Mouse (Mus musculus) gastrocnemius, adult 18-20 months (tissue): Measurements from ENCODE around the gene Tomm40l. TPM values are rescaled to one million over a fixed set of nuclear protein-coding genes. Genes with fewer than 3 reads are reported as not detected.
A peak's percentile ranks its signal among the peaks of the same experiment; 100 is the strongest.

Experiments
- DNase-seq: peaks from one replicate; pipeline ENCODE4 v3.0.0; 2021; ENCODE audit warnings: low spot score
- total RNA-seq, 2 experiments: library from RNA; stranded (reverse); gene quantifications; 2 replicates each; pipeline ENCODE4 v1.2.3; 2021

Tomm40l gene
- total RNA-seq, 2 experiments from 2014 or later: 47.6 to 51.7 TPM

DNA sequence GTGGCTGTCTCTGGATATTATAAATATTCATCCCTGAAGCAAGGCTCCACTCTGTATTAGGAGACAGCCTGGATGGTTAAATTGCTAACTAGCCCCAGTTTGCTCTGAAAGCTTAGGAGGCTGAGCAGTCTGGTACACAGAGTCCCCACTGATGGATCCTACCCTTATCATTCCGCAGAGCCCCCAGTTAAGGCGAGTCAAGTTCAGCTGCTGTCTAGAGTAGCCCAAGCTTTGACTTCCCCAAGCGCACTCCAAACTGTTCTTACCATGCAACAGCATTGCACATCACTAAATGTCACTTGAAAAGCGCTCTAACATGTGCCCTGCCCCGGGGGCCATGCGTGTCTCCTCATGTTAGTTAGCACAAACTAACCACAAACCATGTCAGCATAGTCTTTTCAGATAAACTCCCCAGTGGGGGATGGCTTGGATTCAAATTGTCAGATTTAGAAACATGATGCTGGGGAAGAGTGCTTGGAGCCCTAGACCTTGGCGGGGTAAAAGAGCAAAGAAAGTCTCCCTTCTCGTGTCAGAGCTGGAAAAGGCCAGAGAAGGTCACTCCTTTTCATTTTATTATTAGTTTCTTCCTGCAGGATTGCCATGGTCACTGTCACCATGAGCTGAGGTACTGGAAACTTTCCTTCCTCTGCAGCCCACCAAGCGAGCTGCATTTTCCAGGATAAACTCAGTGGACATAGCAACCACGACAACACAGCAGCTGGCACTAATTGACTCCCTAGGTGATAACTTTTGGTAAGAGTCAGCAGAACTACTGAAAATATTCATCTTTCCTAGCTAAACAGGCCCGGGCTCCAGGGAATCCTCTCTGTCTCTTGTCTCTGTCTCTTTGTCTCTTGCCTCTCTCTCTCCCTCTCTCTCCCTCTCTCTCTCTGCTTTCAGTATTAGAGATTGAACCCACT, 28.1 kb downstream of the Tomm40l start:
- no peak for DNase-seq

DNA sequence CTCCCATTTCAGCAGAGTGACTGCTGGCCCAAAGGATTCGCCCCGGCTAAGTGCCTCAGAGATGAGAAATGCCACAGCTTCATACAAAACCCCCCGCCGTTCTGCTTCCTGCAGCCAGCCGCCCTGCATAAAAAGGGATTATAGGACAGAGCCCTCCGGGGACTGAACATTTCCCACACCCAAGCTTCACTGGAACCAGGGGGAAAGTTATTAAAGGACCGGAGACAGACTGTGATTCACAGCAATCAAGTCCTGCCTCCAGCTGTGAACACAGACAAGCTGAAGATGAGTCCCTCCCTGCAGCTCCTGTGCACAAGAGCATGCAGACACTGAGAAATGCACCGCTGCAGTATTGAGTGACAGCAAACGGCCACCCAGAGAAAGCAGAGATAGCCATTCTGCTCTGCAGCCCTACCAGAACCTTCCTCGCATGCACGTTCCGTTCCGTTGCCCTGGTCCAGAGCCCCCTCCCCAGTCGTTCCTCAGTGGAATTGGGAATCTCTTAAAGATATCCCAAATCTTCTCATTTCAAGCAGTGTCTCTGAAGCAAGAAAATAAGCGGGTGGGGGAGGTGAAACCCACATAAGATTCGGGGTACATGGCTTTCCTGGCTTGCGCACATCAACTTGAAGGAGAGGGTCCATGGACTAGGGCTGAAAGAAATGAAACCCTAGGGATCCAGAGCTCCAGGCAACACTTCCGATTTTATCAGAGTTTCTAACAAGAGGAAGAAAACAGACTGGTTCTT, 29.0 kb downstream of the Tomm40l start:
- no peak for DNase-seq

DNA sequence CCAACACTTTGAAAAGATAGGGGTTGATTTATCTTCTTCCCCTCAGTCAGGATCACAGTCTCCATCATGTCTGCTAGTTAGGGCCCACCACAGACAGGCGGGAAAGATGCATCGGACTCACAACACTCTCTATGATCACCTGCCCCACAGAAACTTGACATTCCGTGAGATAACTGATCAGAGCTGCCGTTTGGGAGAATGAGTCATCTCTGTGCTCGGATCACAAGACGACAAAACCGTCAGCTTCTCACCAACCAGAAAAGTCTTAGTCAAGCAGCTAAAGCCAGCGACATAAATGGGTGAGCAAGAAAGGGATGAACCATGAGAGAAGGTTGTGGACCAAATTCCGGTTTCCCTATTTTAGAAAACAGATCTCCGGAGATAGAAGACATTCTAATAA, 30.0 kb downstream of the Tomm40l start:
- no peak for DNase-seq

DNA sequence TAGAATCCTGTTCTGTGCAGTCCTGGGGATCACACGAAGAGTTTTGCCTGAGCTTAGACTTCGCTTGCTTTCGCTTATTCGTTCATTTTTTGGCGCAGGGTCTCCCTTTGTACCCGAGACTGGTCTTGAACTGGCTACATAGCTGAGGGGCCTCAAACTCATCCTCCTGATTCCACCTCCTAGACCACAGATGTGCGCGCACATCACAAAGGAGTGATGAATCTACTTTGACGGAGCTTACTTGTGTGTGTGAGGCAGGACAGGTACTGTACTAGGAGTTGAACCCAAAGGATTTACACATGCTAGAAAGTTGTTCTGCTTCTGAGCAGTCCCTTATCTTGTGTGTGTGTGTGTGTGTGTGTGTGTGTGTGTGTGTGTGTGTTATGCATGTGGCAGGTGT, 31.5 kb downstream of the Tomm40l start:
- no peak for DNase-seq

DNA sequence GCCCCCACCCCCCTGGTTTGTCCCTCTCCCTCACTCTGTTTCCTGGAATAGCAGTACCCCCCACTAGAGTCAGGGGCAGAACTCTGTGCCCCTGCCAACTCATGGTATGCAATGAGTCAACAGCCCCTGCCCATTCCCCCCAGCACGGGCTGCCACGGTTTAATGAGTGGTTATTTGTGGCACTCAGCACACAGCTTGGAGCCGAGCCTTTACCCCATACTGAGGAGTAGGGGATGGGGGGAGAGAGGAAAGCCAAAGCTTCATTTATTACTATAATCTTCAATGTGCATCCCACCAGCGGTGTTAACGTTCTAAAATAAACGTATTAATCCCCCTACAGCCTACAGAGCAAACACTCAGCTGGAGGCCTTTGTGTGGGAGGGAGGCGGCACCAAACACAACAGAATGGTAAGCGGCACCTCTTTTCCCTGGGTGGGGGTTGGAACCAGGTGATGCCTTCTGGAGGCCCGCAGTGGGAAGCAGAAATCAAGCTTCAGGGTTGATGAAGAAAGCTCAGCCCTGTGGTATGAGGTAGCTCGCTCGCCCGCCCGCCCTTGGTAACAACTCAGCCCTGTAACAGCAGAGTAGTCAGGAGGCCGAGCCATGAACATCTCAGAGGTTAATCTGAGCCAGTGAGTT, 32.7 kb downstream of the Tomm40l start:
- no peak for DNase-seq

DNA sequence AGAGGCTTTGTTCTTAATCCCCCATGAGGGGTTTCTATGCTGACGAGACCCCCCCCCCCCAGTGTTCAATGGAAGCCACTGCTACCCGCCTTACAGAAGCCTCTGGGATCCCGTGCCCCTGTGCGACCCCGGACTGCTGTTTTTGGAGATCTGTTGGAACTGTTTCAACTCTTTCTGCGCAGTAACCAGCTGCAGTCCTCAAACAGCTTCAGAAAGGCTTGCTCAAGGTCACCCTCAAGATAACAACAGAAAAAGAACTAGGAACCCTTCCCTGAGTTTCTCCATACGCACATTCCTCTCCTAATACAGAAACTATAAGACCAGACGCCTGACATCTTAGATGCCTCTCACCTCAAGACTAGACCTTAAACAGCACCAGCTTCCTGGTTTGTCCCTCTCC, 33.3 kb downstream of the Tomm40l start:
- DNase-seq: no peak

DNA sequence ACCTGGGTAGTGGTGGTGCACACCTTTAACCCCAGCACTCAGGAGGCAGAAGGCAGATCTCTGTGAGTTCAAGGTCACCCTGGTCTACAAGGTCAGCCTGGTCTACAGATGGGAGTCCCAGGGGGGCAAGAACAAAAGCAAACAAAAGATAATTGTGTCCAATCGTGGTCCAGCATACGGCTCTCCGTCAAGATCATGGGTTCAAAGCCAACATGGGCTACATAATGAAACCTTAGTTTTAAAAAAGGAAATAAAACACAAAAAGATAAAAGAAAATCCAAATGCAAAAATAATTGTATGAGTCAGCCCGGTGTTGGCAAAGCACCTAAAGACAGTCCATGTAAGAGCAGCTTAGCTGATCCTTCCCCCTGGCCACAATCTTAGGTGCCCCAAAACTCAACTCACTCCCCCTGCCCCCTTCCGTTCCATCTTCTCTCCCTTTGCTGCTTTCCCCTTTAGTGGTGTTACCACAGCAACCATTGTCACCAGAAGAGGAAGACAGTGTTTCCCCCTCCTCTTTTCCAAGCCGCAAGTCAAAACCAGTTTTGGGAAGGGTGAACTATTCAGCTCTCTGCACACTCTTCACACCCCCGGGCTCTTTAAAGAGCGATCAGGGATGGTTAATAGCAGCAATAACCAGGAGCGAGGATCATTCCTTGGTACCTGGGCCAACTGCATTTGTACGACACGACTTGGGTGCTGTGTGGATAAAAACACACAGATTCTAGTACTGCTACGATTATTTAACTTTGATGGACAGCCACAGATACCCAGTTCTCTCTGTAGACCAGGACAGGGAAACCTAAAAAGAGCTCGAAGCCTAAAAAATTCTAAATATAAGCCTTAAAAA, 34.2 kb downstream of the Tomm40l start:
- no peak for DNase-seq

DNA sequence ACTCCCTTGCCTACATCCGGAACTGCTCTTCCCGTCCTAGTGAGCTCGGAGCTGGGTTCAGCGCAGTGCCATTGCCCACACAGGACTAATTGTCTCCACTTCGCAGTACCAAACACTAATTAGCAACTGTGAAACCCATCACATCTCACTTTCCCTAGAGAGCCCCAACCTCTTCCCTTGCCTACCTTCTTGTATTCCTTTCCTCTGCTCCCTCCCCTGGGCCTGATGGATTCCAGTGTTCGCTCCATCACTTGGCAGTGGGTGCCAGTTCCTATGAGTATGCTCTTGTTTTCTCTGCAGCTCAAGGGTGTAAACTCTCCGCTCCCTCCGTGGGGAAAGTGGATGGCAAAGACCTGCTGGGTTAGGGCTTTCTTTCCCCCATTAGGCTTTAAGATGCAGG, 36.7 kb downstream of the Tomm40l start:
- DNase-seq: no peak

DNA sequence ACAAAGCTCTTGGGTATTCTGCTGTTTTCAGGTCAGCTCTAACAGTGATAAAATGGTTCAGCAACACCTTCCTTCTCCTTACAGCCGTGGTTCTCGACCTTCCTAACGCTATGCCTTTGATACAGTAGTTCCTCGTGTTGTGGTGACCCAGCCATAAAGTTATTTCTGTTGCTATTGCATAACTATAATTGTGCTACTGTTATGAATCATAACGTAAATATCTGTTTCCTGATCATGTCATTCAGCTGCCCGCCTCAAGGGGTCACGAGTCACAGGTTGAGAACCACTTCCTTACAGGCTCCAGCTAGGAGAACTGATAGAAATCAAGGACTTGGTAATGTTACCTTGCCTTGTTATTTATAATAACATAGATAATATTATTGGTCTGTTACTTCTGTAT, 38.0 kb downstream of the Tomm40l start:
- peak; percentile 50 for DNase-seq

DNA sequence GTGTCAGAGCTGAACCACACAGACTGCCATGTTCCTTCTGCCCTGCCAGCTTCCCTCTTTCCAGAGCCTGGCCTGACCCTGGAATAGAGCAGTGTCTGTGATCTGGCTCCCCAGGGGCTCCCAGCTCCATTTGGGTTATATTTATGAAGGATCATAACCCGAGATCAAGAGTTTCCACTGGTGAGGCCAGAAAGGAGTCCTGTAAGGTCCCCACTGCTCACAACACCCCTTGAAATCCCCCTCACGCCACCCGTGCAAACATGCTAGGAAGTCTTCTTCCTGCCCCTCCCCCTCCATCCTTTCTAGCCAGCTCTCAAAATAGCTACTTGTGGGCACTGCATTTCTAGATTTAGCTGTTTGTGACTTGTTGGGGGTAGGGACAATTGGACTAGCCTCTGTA, 38.7 kb downstream of the Tomm40l start:
- DNase-seq: peak; percentile 61

DNA sequence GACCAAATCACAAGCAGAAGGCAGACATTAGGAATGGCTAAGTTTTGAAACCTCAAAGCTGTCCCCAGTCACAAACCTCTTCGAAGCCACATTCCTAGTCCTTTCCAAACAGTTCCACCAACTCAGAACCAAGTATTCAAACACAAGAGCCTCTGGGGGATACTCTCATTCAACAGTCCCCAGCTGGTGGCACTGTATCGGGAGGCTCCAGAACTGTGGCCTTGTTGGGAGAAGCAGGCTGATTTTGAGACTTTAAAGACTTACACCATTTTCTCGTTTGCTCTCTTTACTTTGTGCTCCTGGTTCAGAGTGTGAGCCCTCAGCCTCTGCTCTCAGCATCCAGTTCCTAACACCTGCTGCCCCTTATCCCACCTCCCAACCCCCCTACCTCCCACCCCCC, 39.3 kb downstream of the Tomm40l start:
- no peak for DNase-seq

DNA sequence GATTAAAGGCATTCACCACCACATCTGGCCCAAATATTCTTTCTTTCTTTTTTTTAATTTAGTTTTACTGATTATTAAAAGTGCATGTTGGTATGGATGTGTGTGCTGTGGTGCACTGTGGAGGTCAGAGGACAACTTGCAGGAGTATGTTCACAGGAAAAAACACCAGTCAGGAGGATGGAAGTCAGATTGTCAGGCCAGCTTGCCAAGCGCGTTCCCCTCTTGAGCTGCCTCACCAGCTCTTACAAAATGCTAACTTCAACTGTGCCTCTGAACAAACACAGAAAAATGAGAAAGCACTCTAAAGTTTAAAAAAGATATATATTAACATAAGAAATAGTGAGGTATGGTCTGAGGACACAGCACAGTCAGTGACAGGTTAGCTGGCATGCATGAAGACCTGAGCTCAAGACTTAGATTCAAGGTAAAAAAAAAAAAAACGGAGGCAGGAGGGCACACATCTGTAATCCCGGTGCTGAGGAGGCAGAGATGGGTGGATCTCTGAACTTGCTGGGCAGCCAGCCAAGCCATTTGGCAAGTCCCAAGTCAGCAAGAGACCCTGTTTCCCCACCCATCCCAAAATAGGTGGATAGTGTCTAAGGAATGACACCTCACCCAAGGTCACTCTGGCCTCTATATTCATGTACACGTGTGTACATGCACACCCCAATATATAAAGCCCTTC, 42.7 kb downstream of the Tomm40l start:
- DNase-seq: no peak

DNA sequence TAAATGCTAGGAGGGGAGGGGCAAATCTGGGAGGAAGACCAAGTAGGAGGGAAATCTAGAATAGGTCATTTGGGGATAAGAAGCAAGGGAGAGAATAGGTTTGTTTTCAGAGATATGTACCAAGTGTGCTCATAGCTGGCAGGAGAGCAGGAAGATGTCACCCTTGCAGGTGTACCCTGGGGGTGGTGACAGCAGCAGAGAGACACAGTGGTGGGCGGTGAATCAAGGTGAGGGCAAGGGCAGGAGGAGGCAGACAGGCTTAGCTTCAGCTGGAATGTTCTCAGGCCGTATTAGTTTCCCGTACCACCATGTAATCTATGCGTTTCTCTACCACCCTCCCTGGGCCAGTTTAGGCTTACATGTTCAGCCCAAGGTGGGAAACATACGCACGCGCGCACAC, 49.5 kb downstream of the Tomm40l start:
- no peak for DNase-seq

DNA sequence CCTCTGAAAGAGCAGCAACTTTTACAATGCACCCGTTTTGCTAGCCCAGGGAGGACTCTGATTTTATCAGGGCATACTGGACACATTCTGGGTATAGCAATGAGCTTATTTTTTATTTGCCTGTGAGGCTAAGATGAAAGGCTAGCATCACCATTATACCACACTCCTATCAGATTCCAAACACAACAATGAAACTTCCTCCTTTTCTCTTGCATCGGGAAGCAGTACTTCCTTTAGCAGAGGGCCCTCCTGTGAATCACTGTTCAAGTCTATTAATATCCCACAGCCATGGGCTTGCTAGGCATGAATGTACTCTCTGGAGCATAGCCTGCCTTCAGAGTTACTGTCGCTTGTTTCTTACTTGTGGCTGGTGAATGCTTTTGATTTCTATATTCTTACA, 51.2 kb downstream of the Tomm40l start:
- no peak for DNase-seq

DNA sequence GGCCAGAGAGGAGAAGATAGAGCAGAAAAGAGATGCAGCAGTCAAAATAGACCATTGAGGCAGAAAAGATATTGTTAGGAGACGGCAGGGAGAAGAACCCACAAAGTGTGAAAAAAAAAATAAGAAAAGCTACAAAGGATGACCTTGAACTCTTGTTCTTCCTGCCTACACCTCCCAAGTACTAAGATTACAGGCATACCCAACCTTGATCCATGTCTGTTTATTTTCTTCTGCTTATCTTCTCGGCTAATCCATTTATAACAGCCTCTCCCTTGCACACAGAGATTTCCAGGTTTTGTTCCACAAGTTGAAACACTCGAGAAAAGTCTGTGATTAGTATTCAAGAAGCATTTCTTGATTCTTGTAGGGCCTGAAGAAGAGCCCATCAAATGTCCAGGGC, 52.4 kb downstream of the Tomm40l start:
- no peak for DNase-seq

DNA sequence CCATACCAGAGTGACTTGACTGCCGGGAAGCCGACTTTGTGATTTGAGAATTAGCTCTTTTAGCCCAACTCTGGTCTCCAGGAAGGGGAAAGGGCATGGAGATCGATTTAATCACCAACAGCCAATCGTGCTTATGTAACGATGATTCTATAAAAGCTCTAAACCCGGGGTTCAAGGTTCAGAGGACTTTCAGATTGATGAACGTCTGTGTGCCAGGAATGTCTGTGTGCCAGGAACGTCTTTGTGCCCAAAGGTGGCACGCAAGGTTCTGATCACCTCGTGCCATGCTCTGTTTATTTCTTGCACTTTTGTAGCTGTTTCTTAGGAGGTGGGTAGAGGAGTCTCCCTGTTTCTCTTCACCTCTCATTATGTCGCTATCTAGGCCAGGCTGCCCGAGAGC, 53.4 kb downstream of the Tomm40l start:
- no peak for DNase-seq

Other genes with a start within 250 kb of the Tomm40l start
- 1 to 10 TPM; 2.3 to 2.4 TPM for gene Fcgr2b, start 246.0 kb downstream of the Tomm40l start, total RNA-seq
- not detected for gene Fcgr4, start 203.6 kb downstream of the Tomm40l start, total RNA-seq
- gene Fcgr3, start 157.6 kb downstream of the Tomm40l start, total RNA-seq: 1 to 10 TPM; 1.8 to 4.4 TPM
- 1 to 10 TPM; 1.2 to 2.0 TPM for gene Cfap126, start 108.6 kb downstream of the Tomm40l start, total RNA-seq
- gene Sdhc, start 71.9 kb downstream of the Tomm40l start, total RNA-seq: 100 to 1,000 TPM; 667 to 772 TPM
- 10 to 100 TPM; 28.7 to 29.5 TPM for gene Mpz, start 71.8 kb downstream of the Tomm40l start, total RNA-seq
- 100 to 1,000 TPM in 1 of 2 experiments, 10 to 100 TPM in 1; 36.1 to 133 TPM for gene Pcp4l1, start 26.2 kb downstream of the Tomm40l start, total RNA-seq
- not detected for gene Nr1i3, start 8.5 kb downstream of the Tomm40l start, total RNA-seq
- gene Apoa2, start 2.5 kb upstream of the Tomm40l start, total RNA-seq: 1 to 10 TPM in 1 of 2 experiments, not detected in 1; 7.5 TPM
- 1 to 10 TPM; 2.2 to 4.9 TPM for gene Fcer1g, start 11.9 kb upstream of the Tomm40l start, total RNA-seq
- gene Adamts4, start 27.9 kb upstream of the Tomm40l start, total RNA-seq: under 1 TPM; 0.48 to 0.90 TPM
- gene Ndufs2, start 28.9 kb upstream of the Tomm40l start, total RNA-seq: 100 to 1,000 TPM; 804 to 821 TPM
- 10 to 100 TPM; 12.0 to 13.0 TPM for gene B4galt3, start 47.8 kb upstream of the Tomm40l start, total RNA-seq
- 1 to 10 TPM; 7.8 to 7.9 TPM for gene Ppox, start 58.7 kb upstream of the Tomm40l start, total RNA-seq
- 10 to 100 TPM; 15.1 to 19.3 TPM for gene Usp21, start 65.5 kb upstream of the Tomm40l start, total RNA-seq
- gene Ufc1, start 72.5 kb upstream of the Tomm40l start, total RNA-seq: 10 to 100 TPM; 85.7 to 96.8 TPM
- 10 to 100 TPM; 28.1 to 35.8 TPM for gene Dedd, start 106.6 kb upstream of the Tomm40l start, total RNA-seq
- gene Nit1, start 123.1 kb upstream of the Tomm40l start, total RNA-seq: 10 to 100 TPM; 26.0 to 28.9 TPM
- gene Pfdn2, start 123.2 kb upstream of the Tomm40l start, total RNA-seq: 100 to 1,000 TPM; 110 to 128 TPM
- gene Klhdc9, start 138.3 kb upstream of the Tomm40l start, total RNA-seq: not detected
- gene Nectin4, start 147.6 kb upstream of the Tomm40l start, total RNA-seq: not detected
- gene Arhgap30, start 166.4 kb upstream of the Tomm40l start, total RNA-seq: under 1 TPM; 0.53 to 0.90 TPM
- 10 to 100 TPM; 24.7 to 26.1 TPM for gene Usf1, start 188.8 kb upstream of the Tomm40l start, total RNA-seq
- gene Tstd1, start 196.4 kb upstream of the Tomm40l start, total RNA-seq: under 1 TPM; 0.48 to 0.93 TPM
- 1 to 10 TPM; 3.7 to 7.0 TPM for gene F11r, start 215.0 kb upstream of the Tomm40l start, total RNA-seq